Mouse (Mus musculus) adrenal gland, postnatal 10 days (tissue): ENCODE measurements around the gene Fis1. TPM values are rescaled to one million over a fixed set of nuclear protein-coding genes. Genes with fewer than 3 reads are reported as not detected.
"Not testable (repeated sequence)": the region's sequence is repeated elsewhere in the genome, so short reads cannot be mapped to it uniquely, and the experiment has no call there.

Experiments used
- DNase-seq: peaks from one replicate; pipeline ENCODE4 v3.0.0; 2021; ENCODE audit warnings: mixed read lengths
- total RNA-seq, 2 experiments: library from RNA; stranded (reverse); gene quantifications; 2 replicates each; pipeline ENCODE4 v1.2.3; 2021

Gene Fis1
- total RNA-seq, 2 experiments from 2014 or later: 164 to 186 TPM

DNA sequence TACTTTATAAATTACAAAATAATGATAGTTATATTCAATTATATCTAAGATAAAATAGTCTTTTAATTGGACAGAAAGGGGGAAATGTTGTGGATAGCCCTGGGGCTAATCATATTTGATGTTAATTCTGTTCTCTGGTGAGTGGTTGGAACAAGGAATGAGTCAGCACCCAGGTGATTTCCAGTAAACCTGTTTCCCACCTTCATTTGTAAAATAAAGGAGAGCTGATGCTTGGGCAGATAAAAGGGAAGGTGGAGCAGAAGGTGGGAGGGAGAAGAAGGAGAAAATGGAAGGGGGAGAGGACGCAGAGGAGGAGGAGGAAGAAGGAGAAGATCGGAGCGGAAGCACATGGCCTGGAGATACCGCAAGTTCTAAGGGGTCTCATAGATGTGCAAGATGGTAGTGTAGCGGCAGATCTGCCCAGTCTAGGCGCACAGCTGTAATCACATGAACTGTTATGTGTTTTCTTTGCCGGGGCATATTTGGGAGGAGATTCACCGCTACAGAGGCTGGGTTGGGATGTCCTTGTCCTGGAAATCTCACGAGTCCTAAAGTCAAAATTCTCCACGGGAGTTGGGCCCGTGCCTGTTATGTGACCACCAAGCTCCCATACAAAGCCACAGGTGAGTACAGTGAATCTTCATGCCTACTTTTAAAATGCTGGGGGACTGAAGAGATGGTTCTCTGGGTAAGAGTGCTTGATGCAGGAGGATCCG is 12.1 kb upstream of the Fis1 start:
- DNase-seq: no peak

DNA sequence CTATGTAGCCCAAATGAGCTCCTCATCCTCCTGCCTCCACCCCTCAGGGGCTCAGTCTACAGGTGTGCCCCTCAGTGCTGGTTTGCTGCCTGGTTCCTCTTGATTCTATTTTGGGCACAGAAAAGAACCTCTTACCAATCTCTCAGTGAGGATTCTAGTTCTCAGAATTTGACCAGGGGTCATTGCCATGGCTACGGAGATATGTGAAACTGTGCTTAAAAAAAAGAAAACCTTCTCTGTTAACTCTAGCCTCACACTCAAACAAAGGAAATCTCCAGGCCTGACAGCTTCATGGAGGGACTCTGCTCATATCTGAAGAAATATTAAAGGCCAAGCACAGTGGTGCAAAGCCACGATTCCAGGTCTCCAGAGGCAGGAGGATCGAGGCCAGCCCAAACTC is 10.3 kb upstream of the Fis1 start:
- no peak for DNase-seq

DNA sequence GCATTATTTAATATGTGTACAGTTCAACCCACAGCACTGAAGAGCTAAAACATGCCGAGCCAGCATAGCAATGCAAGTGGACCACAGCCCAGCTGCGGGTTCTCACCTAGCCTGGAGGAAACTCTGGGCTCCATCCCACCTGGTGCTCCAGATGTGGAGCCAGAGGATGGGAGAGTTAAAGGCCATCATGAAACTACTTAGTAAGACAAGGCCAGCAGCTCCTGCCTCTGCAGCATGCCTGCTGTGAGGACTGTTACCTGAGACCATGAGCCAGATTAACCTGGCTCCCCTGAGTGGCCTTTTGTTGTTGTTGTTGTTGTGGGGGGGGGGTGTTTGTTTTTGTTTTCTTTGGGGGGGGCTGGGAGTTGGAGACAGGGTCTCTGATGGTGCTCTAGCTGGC is 9.7 kb upstream of the Fis1 start:
- DNase-seq: no peak

DNA sequence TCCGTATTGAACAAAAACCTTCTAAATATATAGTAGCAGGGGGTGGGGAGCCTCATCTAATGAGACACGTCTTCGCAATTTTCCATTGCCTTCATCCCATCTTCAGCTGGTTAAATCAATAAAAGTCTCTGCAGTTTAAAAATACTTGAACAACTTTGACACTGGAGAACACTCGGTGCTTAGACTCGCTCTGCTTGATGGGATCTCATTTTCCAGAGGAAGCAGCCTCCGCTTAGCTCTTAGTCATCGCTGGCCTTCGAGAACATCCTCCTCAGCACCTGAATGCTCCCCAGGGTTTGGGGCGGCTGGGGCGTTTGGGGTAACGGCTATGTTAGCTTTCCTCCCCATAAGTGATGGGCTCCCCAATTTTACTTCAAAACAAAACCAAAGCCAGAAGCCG is 8.0 kb upstream of the Fis1 start:
- no peak for DNase-seq

DNA sequence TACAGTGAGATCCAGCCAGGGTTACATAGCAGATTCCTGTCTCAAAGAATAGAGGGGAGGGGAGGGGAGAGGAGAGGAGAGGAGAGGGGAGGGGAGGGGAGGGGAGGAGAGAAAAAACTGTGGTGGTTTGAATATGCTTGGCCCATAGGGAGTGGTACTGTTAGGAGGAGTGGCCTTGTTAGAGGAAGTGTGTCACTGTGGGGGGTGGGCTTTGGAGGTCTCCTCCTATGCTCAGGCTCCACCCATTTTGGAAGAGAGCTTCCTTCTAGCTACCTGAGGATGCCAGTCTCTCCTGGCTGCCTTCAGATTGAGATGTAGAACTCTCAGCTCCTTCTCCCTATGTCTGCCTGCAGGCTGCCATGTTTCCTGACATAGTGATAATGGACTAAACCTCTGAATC is 5.2 kb upstream of the Fis1 start:
- DNase-seq: no peak

DNA sequence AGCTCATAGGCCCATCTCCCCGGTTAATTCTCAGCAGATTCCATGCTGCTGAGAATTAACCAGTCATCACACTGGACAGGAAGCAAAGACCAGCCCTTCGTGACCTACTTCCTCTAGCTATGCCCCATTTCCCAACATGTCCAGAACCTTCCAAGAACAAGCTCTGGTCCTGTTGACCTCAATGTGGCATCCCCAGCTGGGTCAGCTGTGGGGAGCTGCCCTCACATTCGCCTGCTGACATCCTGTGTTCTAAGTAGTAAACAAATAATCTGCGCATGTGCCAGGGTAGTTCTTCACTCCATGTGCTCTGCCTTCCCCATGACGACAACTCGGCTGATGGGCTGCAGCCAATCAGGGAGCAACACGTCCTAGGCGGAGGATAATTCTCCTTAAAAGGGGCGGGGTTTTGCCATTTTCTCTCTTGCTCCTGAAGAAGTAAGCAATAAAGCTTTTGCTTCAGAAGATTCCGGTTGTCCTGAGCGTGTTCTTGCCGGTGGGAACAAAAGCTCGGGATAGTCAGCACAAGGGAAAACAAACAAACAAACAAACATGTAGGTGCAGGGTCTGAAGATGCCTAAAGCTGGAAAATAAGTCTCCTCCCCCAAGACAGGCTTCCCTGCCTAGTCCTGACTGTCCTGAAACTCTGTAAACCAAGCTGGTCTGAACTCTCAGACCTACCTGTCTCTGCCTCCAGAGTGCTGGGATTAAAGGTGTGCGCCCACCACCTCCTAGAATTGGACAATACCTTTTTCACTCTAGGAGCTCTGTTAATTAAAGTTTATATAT is 3.3 kb upstream of the Fis1 start:
- not testable (repeated sequence) for DNase-seq

DNA sequence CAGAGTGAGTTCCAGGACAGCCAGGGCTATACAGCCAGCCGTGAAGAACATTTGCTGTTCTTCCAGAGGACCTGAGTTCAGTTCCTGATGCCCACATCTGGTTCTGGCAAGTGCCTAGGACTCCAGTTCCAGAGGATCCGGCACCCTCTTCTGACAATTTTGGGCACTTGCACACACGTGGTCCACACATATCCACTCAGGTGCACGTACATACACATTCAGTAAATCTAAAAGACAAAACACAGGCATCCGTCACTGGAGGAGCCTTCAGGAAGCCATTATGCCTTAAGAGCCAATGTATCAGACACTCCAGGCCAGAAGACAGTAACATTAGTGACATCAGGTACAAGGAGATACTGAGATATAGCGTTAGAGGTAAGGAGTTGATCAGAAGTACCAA is 2.6 kb upstream of the Fis1 start:
- DNase-seq: no peak

DNA sequence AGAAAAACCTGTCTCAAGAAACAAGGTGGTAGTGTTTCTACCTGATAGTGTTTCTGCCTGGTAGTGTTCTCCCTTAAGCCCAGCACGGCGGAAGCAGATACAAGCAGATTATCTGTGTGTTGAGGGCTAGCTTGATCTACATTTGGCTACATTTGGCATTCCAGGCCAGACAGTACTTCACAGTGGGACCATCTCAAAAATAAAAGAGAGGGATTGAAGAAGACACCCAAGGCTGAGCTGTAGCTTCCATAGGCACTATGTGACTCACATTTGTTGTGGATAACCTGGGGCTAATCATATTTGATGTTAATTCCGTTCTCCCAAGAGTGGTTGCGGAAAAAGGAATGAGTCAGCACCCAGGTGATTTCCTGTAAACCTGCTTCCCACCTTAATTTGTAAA is 922 bp upstream of the Fis1 start:
- DNase-seq: no peak

DNA sequence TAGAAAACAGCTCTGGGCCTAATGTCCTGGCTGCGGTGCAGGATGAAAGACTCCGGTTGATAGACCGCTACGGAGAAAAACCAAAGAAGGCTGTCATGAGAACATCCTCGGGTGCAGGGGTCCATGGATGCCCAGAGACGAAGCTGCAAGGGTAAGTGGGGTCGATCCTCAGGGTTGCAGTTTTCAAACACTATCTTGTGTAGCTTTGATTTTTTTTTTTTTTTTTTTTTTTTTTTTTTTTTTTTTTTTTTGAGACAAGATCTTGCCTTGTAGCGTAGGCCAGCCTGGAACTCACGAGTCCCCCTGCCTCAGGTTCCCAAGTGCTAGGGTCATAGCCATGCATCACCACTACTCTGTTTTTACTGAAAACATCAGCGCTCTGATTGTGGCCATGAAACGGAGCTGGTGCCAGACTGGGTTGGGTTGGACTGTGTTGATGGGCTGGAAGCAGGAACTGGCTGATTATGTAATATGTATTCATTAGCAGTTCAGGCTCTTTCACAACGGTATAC is 421 bp downstream of the Fis1 start:
- peak; percentile 60 for DNase-seq

DNA sequence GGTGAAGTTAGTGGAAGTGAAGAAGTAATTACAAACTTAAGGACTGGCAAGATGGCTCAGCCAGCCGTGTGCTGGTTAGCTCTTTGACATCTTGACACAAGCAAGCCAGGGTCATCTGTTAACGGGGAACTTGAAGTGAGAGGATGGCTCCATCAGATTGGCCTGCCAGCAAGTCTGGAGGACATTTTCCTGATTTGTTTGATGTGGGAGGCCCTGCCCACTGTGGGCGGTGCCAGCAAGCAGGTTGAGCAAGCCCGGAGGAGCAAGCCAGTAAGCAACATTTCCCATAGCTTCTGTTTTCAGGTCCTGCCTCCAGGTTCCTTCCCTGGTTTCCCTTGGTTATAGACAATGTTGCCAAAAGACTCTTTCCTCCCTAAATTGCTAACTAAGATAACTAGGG is 2.5 kb downstream of the Fis1 start:
- no peak for DNase-seq

DNA sequence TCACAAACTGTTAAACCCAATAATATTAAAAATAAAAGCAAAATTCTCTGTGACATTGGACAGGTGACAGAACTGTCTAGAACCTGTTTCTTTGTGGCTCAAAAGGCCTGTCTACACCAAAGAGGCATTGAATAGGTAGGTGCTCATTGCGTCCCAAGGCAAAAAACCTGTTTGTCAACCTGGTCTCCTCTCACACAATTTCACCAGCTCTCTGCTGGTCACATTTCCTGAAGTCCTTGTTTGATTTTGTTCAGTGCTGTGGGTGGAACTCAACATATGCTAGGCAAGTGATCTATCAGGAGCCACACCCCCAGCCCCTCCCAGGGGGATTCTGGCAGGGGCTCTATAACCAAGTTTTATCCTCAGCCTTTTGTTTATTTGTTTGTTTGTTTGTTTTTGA is 4.2 kb downstream of the Fis1 start:
- no peak for DNase-seq

DNA sequence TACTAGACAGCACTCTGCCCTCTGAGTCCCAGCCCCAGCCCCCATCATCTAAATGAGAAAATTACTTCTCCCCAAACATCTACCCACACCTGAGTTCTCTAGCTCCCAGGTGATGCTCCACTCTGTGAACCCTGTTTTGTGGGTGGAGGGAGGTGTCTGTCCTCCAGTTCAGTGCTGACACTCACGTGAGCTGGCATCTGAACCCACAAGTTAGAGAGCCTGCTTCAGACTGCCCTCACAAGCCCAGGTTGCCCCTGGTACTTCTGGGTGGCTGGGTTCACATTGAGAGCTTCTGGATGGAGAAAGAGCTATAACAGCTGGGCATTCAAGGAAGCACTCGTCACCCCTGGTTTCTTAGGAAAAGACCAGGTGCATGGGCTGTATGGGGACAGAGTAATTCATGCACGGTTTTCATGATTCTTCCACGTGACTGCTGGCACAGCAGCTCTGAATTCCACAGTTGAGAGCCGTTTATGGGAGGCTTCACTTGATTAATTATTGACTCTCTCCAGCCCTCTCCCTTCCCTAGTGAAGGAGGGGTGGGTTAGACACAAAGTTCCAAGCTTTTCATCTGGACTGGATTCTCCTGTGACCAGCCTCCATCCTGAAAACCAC is 6.0 kb downstream of the Fis1 start:
- DNase-seq: no peak

DNA sequence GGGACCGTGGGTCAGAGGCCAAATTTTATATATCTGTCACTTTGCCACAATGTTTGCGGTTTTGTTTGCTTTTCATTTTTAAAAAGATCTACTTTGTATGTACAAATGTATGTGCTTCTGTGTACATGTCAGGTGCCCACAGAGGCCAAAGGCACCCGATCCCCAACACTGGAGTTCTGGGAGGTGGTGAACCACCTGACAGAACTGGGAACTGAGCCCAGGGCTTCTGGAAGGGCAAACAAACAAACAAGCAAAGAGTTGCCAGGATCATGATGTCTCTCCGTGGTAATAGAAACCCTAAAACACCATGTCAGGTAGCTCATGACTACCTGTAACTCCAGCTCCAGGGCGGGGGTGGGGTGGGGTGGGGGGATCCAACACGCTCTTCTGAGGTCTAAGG is 7.0 kb downstream of the Fis1 start:
- DNase-seq: no peak

DNA sequence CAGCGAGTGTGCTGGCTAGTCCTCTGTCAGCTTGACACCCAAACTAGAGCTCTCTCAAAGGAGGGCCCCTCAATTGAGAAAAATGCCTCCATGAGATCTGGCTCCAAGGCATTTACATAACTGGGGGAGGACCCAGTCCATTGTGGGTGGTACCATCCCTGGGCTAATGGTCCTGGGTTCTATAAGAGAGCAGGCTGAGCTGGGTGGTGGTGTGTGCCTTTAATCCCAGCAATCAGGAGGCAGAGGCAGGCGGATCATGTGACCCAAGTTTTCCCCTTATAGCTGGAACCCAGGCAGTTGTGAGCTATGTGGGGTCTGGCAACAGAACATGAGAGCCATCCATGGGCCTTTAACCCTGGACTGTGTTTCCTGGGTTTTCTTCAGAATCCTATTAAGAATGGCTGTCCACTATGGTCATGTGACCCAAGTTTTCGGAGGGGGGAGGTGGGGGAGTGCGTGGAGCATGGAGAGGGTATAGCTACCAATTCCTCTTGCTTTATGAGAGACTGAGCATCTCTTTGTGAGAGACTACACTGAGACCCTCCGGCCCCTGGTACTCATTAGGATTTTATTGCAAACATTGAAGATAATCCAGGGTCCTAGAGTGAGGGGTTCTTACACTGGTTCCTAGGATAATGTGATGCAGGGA is 8.4 kb downstream of the Fis1 start:
- no peak for DNase-seq

DNA sequence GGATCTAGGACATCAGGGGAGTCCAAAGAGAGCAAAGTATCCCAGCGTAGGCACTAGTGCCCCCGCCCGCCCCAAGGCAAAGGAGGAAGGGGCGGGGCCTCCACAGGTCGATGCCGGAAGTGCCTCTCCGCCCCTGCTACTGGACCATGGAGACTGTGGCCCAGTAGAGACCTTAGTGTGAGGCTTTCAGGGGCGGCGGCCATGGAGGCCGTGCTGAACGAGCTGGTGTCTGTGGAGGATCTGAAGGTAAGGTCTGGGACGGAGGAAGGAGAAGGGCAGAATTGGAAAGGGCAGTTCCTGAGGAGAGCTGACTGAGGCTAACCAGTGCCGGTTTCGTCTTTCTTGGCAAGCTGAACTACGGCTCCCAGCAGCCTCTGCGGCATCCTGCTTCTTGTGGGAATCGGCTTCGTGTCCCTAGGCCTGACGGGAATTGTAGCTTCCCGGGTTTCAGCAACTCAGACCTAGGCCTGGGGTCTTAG is 8.9 kb downstream of the Fis1 start:
- DNase-seq: peak; percentile 92

DNA sequence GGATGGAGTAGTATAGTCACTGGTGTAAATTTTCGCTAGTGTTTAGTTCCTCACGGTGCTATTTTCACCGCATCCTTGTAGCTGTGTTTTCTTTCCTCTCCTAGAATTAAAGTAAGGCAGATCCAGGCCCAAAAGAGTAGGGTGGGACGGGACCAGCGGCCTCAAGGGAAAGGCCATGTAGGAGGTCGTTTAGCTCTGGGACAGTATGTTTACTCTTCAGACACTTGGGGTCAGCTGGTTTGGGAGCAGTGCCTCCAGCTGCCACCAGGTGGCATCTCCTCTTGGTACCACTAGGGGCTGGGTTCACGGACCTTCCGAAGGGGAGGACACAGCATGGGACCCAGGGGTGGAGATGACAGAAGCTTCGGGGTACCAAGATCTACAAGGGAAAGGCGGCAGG is 9.4 kb downstream of the Fis1 start:
- DNase-seq: peak; percentile 86

DNA sequence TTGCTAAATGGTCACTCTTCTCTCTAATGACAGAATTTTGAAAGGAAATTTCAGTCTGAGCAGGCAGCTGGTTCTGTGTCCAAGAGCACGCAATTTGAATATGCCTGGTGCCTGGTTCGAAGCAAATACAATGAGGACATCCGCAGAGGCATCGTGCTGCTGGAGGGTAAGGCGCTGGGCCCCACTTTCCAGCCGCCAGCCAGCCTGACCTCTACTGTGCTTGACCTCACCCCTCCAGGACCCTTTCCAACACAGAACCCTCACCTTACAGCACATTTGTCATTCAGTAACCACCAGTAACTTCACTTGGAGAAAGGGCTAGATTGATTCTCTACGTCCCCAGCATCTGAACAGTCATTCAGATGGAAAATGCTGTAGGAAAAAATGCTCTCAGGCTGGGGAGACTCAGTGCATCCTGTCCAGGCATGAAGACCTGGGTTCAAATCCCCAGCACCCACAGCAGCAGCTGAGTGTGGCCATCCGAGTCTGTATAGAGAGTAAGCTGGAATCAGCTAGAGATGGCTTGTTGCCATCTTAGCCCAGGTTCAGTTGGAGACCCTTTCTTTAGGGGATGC is 10.0 kb downstream of the Fis1 start:
- no peak for DNase-seq

DNA sequence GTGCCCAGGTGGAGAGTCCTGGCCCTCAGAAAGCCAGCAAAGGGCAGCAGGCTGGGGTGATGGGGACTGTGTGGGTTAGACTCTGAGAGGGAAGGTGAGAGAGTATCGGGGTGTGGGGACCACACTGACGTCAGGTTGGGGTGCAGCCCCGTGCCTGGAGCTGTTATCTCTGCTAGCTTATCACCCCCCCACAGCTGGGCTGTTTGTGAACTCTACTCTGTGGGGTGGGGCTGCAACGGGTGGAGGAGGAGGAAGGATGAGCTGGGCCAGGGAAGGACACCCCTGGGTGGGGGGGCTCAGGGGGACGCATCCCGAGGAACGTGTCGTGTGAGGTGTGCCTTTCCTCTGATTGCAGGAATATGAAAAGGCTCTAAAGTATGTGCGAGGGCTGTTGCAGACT is 12.1 kb downstream of the Fis1 start:
- no peak for DNase-seq

DNA sequence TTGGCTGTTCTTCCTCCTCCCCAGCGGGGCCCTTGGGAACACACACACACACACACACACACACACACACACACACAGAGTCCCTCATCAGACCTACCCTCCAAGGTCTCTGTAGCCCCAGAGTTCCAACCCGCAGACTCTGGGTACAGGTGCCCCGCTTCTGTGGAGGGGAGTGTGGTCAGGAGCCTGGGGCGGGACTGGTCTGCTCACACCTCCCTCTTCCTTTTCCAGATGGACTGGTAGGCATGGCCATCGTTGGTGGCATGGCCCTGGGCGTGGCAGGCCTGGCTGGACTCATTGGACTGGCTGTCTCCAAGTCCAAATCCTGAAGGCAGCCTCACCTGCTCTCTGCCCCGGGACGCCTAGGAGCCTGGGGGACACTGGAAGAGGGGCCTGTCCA is 12.6 kb downstream of the Fis1 start:
- no peak for DNase-seq

DNA sequence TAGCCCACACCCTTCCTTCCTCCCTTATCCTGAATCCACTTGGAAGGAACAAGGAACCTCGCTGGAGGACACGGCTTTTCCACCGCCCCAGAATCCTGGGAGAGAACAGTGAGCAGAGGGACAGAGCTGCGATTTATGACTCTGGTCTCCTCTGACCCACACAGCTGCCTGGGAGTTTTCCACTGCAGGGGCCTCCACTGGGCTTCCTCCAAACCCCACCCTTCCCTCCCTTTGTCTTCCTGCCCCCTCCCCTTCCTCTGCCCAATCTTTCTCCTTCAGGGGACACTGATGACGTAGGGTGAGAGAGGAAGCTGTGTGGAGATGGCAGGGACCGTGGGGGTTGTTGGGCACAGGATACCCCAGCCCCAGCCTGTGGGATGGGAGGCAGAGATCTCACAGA is 13.3 kb downstream of the Fis1 start, which contains the start of gene Cldn15:
Gene Cldn15, plus strand, starts transcription at position 286 of the 400 bp plus-strand sequence.
- DNase-seq: peak; percentile 52

DNA sequence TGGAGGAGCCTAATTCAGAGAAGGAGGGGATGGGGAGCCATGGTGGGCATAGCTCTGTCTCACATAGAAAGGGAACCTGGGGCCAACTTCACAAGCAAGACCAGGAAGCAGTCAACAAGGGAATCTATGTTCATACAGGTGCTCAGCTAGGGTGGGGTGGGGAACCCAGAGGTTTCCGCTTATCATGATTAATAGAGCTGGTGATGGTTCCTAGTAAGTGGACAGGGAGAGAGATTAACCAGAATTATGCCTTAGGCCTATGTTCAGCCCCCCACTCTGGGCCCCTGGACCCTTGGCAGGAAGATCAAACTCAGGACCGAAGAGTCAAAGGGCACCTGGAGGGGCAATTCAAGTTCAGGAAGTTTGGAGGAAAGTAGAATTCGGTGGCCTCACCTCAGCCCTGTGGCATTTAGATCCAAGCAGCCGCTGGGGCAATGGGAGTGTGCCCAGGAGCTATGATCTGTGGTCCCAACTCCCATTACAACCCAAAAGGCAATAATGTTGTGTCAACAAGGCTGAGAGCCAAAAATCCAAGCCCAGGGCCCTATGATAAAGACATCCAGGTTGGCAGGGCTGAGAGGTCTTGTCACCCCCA is 13.9 kb downstream of the Fis1 start:
- DNase-seq: no peak

DNA sequence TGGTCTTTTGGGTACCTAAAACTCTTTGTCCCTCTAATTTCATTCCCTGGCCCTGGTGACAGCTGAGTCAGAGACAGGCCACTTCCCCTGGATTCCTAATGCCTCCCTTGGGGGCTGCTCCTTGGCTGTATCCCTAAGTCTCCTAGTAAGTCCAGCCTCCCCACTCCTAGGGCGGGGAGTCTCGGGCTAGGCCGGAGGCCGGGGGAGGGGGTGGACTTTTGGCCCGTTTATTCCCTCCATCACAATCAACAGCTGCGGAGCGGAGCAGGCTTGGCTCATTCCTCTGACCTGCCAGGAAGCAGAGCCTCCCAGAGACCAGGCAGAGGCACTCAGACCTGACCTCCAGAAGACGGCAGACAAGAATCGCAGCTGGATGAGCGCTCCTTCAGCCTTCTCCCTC is 14.5 kb downstream of the Fis1 start:
- peak; percentile 71 for DNase-seq
